Mouse (Mus musculus) neutrophil, adult 65 days (primary cell): ENCODE measurements around the gene Ppil3. TPM values are rescaled to one million over a fixed set of nuclear protein-coding genes. Genes with fewer than 3 reads are reported as not detected.

Experiments
- total RNA-seq: library from RNA; stranded (reverse); gene quantifications from 2 replicates; pipeline ENCODE4 v1.2.4, GENCODE M21; 2023

Gene Ppil3
- 10.4 and 12.0 TPM in 2 replicates for total RNA-seq

GRCm38 (mm10) chr1:58445143-58445722 is at the start of gene Ppil3, which contains the start of gene Nif3l1:
Gene Ppil3 (minus strand): TSS chr1:58445486.
Gene Nif3l1 (plus strand): TSS chr1:58445151.

DNA sequence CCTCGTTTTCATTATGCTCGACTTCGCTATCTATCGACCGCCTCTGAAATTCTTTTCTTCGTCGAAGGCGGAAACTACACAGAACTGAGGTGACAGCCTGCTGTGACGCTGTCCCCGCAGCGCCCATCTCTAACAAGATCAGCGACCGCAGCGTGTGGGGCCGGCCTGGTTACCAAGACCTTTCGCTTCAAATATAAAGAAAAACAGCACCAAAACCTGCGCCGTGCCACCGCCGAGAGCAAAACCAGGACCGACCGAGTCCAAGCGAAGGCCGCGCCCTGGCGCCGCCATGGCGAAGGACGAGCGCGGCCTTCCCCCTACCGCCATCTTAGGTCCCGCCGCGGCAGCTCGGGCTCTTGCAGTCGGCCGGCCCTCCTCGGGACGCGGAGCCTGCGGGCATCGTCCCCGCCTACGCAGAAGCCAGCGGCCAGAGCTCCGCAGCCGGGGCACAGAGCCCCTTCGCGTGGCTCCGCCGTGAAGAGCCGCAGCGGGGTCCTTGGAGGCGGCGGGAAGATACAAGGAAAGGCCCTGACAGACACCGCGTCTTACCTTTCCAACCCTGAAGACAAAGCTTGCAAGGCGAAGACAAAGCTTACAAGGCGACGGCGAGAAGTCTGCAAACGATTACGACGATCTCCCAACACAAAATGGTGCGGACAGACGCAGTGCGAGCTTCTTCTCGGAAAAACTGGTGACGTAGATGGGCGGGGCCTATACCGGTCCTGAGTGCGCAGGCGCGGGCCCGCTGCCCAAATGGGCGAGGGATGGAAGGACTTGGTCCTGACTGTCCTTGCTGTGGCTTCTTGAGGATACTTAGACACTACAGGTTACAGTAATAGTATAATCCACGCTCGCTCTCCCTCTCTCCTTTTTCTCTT is 21.7 kb downstream of the Ppil3 start, which contains the start of gene Clk1:
Gene Clk1, minus strand, starts transcription at position 696 of the 878 bp plus-strand sequence.

GRCm38 (mm10) chr1:58392652-58393283 is 52.5 kb downstream of the Ppil3 start, which contains the start of gene Bzw1:
Gene Bzw1 (plus strand): TSS chr1:58392898.

Other genes with a start within 250 kb of the Ppil3 start
- gene Aox4, start 235.1 kb downstream of the Ppil3 start, total RNA-seq: not detected in 2 replicates
- gene Aox2, start 167.2 kb downstream of the Ppil3 start, total RNA-seq: 0.07 TPM in 1 of 2 replicates, not detected in the other
- 104 and 119 TPM in 2 replicates for gene Bzw1, start 52.6 kb downstream of the Ppil3 start, total RNA-seq
- 1,414 and 1,649 TPM in 2 replicates for gene Clk1, start 21.4 kb downstream of the Ppil3 start, total RNA-seq
- 34.5 and 34.9 TPM in 2 replicates for gene Nif3l1, start 335 bp downstream of the Ppil3 start, total RNA-seq
- 7.8 TPM in 2 replicates for gene Orc2, start 59.6 kb upstream of the Ppil3 start, total RNA-seq
- 10.9 and 12.8 TPM in 2 replicates for gene Fam126b, start 140.8 kb upstream of the Ppil3 start, total RNA-seq
- gene Ndufb3, start 140.9 kb upstream of the Ppil3 start, total RNA-seq: 36.0 and 41.8 TPM in 2 replicates